Mouse (Mus musculus) urinary bladder, postnatal 4 days (tissue): ENCODE results near the gene Gpr83.

Experiments
- DNase-seq, 2 experiments: peaks; one replicate each; pipeline ENCODE4 v3.0.0; 2021 to 2022; ENCODE audit warnings: low spot score in 2 of 2

The Gpr83 gene

GRCm38 (mm10) chr9:14859868-14860639, at the start of gene Gpr83:
TSS of gene Gpr83 (plus strand) at chr9:14860210.
- no peak for DNase-seq

- DNase-seq, result no peak
Observed at GRCm38 (mm10) chr9:14821396-14821795, 38.6 kb upstream of the Gpr83 start.

- no peak for DNase-seq
Observed at GRCm38 (mm10) chr9:14824840-14825239, 35.2 kb upstream of the Gpr83 start.

GRCm38 (mm10) chr9:14827875-14828274, 32.1 kb upstream of the Gpr83 start:
- no peak for DNase-seq

GRCm38 (mm10) chr9:14832046-14832445, 28.0 kb upstream of the Gpr83 start:
- no peak for DNase-seq

GRCm38 (mm10) chr9:14835335-14836075, 24.5 kb upstream of the Gpr83 start:
- DNase-seq, result no peak

GRCm38 (mm10) chr9:14839527-14839926, 20.5 kb upstream of the Gpr83 start:
- no peak for DNase-seq

GRCm38 (mm10) chr9:14839970-14840369, 20.0 kb upstream of the Gpr83 start:
- DNase-seq, result no peak

GRCm38 (mm10) chr9:14841878-14842761, 17.9 kb upstream of the Gpr83 start:
- DNase-seq, result peak in 1 of 2 experiments; percentile 38

GRCm38 (mm10) chr9:14843311-14843857, 16.6 kb upstream of the Gpr83 start:
- no peak for DNase-seq

- DNase-seq, result no peak
Observed at GRCm38 (mm10) chr9:14843901-14844300, 16.1 kb upstream of the Gpr83 start.

- DNase-seq, result no peak
Observed at GRCm38 (mm10) chr9:14846428-14846827, 13.6 kb upstream of the Gpr83 start.

GRCm38 (mm10) chr9:14848267-14848935, 11.6 kb upstream of the Gpr83 start:
- no peak for DNase-seq

GRCm38 (mm10) chr9:14854585-14854984, 5.4 kb upstream of the Gpr83 start:
- no peak for DNase-seq

GRCm38 (mm10) chr9:14856922-14857654, 2.9 kb upstream of the Gpr83 start:
- no peak for DNase-seq

GRCm38 (mm10) chr9:14858170-14858706, 1.8 kb upstream of the Gpr83 start:
- no peak for DNase-seq

- DNase-seq, result no peak
Observed at GRCm38 (mm10) chr9:14858782-14859181, 1.2 kb upstream of the Gpr83 start.

- DNase-seq, result no peak
Observed at GRCm38 (mm10) chr9:14863126-14863525, 3.1 kb downstream of the Gpr83 start.

- DNase-seq, result no peak
Observed at GRCm38 (mm10) chr9:14864726-14865125, 4.7 kb downstream of the Gpr83 start.

GRCm38 (mm10) chr9:14866957-14867356, 6.9 kb downstream of the Gpr83 start:
- DNase-seq, result no peak
